Mouse (Mus musculus) cerebellum, postnatal 25 days (tissue): ENCODE data around the gene Meis3.

Experiments
- DNase-seq, 2 experiments: peaks; one replicate each; pipeline ENCODE4 v3.0.0; 2021; ENCODE audit warnings: mixed read lengths in 2 of 2

The Meis3 gene

DNA sequence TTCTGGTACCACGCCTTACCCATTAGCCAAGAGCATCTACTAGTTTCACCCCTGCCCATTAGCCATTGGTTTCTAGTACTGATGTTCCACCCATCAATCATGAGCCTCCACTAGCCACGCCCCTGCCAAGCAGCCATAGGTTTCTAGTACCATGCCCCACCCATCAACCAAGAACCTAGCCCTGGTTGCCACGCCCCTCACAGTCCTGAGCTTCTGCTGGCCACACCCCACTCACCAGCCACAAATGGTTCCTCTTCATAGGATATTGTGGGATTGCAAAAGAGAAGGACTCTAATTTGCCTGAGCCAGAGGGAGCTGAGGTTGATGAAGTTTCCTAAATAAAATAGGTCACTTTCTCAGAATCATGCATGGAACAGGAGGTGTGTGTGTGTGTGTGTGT lies 14.2 kb upstream of the Meis3 start:
- DNase-seq, result peak; percentile 51 to 69

DNA sequence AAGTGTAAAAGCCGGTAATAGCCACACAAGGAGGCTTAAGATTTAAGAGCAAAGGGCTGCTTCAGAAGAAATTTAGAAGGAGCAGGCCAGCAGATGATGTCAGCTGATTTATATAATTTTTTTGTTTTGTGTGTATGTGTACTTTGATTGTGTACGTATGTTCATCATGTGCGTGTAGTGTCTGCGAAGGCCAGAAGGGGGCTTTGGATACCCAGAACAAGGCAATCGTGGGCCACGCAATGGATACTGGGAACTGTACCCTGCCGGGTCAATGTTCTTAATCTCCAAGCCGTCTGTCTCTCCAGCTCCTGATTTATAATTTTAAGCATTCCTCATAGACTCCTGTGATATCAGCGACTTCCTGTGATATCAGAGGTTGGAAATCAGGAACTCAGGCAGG lies 13.6 kb upstream of the Meis3 start:
- peak in 1 of 2 experiments; percentile 51 for DNase-seq

DNA sequence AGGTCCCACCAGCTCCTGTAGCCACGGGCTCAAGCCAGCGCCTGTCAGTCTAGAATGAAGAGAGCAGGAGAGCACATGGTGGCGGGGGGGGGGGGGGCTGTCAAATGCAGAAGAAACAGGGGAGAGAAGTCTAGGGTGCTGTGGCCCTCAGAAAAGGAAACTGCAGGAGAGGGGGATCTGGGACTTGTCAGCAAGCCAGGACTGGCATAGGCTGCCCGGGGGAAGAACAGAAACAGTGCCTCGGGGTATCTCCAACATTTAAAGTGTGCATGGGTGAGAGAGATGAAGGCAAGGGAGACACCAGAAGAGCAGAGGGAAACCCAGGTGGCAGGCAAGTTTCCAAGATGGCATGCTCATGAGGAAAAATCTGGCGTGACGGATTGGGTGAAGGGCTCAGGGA lies 12.9 kb upstream of the Meis3 start:
- DNase-seq, result peak; percentile 58 to 67

DNA sequence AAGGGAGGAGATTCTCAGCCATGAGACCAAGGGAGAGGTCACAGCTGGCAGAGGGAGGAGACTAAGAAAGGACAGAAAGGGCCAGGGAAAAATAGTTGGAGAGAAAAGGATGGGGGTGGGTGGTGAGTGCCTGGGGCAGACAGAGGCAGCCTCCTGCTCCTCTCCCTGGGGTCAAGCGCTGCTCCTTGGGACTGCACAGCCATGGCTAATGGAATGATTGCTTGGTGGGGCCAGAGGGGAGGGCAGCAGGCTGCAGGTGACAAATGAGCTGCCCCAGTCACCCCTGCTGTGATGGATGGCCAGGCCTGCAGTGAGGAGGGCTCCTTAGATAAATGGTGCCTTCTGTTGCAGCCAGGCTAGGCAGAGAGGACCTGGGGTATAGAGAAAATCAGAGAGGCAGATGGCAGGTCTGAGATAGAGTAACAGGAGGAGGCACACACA lies 2.7 kb upstream of the Meis3 start:
- peak; percentile 63 to 73 for DNase-seq

DNA sequence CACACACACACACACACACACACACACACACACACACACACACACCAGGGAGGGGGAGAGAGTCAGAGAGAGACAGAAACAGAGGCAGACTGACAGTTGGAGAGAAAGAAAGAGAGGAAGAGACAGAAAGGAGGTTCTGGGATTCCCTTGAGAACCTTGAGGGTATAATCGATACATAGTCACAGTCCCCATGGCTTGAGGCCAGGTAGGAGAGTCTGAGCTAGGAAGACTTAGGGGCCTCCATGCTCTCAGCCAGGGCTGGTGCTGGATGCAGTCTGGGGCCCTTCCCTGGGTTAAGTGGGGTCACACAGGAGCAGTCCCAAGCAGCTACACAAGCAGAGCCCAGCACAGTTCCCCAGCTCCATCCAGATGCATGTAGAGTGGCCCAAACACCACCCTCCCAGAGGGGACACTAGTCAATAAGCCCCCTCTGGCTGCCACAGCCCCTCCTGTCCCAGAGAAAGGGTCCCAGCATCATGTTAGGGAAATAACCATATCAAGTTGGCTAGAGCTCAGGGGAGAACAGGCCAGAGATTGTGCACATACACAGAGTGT lies 2.2 kb upstream of the Meis3 start:
- peak in 1 of 2 experiments; percentile 31 for DNase-seq

DNA sequence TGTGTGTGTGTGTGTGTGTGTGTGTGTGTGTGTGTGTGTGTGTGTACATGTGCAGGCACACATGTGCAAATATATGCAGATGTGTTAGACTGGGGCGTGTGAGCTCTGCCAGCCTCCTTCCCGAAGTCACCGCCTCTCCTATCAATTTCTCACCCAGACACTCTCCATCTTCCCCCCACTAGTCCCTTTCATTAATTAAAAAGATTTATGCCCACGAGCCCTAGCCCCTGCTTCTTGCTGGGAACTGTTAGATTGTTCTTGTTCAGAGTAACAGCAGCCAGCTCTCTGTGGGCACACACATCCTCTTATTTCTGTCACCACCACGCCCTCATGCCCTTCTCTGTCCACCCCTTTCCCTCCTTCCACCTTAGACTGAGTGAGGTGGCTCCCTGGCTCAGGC lies 1.7 kb upstream of the Meis3 start:
- DNase-seq, result peak in 1 of 2 experiments; percentile 23

DNA sequence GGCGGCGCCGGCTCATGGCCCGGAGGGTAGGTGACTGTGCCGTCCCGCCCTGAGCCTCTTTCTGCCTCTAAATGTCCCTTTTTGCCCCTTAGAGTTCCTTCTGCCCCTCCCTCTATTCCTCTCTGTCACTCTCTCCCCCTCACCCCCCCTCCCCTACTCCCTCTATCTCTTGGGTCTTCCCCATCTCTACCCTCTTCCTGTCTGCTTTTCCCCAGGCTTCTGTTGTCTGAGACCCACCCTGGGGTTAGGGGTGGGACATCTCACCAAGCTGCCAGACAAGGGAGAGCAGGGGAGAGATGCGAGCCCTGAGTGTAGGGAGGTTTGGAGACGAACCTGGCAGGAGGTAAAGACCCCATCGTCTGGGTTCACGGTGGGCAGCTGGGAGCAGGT lies 647 bp downstream of the Meis3 start:
- DNase-seq, result no peak

DNA sequence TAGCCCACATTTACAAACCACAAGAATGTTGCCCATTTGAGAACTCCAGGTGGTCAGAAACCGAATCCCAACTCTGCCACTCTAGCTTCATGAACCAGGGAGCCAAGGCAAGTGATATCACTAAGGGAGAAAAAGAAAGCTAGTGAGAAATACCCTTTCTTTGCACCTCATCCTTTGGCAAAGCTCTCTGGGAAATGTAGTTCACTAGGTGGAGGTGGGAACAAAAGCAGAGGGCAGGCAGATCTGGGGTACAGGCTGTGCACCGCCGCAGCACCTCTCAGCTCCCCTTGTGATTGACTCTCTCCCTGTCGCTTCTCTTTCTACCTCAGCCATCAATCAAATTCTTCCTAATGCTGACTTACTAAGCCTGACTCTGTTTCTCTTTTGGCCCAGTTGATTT lies 3.2 kb downstream of the Meis3 start:
- DNase-seq, result no peak

DNA sequence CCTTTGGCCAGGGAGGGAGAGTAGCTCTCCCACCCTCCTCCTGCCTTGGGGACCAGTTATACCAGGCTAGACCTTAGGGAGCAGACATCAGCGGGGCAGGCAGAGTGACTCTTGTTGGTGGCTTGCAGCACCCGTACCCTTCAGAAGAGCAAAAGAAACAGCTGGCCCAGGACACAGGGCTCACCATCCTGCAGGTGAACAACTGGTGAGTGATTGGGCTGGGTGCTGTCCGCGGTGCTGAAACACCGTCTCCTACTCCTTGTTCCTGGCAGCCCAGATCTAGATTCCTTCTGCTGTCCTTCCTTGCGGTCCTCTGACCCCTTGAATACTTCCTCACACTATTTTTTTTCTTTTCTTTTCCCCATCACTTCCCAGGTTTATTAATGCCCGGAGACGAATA lies 8.8 kb downstream of the Meis3 start:
- DNase-seq, result no peak

DNA sequence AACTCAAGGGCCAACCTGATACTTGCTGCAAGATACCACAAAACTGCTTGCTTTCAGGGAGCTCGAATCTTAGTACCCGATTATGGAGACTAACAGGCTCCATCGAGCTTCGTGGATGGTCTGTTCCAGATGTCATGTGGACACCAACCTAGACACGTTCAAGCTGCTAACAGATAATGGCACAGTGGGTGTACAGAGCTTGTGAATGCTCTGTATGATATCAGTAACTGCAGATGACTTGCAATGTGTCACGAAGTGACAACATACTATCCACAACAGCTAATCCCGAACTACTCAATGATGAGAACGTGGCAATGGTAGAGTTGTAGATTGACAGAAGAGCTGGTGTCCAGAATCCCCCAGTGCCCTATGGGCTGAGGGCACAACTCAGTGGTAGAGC lies 12.6 kb downstream of the Meis3 start:
- no peak for DNase-seq

DNA sequence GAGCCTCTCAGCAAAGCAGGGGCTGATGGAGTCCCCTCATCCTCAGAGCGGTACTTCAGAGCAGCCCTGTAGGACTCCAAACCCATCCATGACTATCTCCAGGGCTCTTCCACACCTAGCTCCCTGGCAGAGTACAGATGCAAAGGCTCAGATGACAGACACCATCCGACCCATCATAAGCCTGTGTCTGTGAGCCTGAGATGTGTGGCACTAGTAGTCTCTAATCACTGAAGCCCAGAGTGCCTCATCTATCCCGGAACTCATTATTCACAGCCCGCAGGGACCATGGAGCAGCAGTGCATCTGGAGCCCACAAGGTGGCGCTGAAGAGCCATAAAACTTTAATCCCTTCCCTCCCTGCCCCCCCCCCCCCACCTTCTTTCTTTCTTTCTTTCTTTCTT lies 17.4 kb downstream of the Meis3 start:
- DNase-seq, result peak; percentile 88 to 90

DNA sequence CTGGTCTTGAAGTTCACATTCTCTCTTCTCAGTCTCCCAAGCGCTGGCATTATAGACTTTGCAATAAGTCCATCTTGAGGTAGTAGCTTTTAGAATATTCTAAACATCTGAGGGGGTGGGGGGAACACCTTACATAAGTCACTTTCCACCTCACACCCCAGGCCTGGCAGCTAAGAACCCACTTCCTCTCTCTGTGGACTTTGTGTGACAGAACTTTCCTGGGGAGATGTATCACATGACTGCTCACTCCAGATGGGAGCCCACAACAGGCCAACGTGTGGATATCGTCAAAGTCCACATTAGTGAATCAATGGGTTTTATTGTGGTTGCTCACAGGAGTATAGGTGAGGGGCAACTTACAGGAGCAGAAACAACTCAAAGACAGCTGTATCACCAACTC lies 18.8 kb downstream of the Meis3 start:
- no peak for DNase-seq

DNA sequence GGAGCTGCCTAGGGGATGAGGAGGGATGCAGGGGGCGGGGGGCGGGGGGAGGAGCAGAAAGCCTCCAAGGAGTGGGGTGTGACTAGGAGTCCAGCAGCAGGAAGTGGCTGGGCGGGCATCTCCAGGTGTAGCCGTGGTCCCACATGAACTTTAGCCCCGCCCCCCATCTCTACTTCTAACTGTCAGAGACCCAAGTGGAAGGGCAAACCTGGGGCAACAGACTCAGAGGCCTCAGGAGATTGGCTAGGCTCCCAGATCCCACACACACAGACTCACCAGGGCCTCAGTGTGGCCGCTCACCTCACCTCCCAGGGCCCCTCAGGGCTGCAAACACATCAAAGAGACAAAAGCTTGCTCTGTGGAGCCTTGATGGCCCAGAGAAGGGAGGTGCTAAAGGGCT lies 21.7 kb downstream of the Meis3 start:
- DNase-seq, result no peak

DNA sequence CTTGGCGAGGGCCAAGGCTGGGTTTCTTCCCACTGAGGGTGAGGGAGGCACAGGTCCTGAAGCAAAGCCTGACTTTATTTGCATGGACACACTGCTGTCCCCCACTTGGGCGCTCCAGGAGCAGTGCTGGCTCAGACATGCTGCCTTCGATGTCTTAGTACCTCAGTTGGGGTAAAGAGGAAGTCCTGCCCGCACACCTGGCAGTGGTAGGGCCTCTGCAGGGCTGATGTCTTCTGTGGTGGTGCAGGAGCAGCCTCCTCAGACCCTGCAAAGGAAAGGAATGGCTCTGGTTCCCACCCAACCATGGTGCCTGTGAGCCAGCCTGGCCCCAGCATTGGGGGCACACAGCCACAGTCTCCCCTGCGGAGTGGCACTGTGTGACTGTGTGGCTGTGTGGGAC lies 22.3 kb downstream of the Meis3 start:
- no peak for DNase-seq

DNA sequence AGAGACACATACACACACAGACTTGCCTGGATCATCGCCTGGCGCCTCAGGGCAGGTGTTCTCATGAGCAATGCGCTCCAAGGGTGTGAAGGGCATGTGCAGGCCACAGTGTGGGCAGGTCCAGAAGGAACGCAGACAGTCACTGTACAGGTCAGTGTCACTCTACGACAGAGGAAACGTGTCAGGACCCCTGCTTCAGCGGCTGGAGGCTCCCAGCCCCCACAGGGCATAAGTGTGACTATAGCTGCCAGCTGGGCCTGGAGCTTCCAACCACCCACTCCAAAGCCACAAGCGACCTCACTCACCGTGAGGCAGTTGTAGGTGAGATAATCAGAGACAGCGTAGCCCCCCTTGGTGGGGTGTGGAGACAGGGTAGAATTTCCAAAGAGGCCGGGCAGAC lies 23.6 kb downstream of the Meis3 start:
- DNase-seq, result no peak

DNA sequence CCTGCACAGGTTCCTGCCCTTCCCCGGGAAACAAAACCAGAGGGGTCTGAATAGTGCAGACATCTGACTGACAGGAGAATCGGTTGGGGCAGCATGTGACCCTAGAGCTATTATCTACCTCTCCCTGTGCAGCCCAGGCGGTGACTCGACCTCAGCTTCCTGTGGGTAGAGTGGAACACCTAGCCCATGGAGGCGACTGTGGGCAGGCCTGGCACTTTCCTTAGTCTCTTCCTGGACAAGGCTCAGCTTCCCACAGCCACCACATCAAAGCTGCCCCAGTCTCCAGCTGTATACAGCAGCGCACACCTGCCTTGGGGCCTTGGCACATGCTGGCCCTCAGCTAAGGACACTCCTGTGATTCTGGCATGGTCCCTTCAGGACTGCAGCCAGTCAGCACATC lies 26.2 kb downstream of the Meis3 start:
- DNase-seq, result no peak

DNA sequence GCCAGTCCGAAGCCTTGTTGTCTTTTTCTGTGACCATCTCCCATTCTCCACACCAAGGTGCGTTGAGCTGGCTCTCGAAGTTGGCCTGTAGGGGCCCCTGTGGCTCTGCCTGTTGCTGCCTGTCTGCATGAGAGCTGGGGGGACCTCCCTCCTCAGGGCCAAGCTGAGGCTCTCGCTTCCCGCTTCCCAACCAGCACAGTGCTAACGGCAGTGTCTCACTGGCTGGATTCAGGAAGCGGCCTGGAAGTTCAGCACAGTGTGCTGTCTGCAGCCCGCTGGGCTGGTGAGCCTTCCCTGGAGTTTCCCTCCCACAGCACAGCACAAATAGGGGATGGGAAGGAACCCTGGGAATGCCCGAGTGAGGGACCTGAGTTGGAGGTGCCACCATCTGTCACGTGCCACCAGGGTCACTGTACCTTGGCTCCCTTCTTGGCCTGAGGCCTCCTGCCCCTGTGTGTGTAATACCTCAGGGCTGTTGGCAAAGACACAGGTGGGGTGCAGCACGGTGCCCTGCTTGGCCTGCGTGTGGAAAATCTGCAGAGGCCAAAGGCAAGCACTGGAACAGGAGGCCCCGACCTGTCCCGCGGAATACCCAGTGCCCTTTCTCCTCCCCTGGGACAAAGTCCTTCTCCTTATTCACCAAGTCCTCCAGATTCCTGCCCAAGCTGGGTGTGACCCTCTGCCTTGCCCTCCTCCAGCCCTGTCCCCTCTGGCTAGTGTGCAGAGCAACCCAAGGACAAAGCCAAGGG lies 28.0 kb downstream of the Meis3 start:
- no peak for DNase-seq

DNA sequence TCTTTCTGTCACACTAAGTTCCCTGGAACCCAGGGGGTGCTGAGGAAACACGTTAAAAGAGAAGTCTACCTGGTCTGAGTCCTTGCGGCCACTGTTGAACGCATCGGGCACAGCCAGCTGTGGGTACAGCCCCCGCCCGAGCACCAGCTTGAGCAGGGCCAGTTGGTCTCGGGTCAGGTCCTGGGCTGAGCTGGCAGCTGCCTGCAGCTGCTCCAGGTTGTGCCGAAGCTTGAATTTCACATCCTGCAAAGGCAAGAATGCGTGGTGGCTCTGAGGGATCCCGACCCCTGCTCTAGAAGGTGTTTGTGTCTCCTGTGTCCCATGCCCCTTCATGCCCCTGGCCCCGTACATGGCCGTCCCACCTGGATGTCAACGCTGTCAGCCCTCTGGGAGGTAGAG lies 28.6 kb downstream of the Meis3 start:
- no peak for DNase-seq

DNA sequence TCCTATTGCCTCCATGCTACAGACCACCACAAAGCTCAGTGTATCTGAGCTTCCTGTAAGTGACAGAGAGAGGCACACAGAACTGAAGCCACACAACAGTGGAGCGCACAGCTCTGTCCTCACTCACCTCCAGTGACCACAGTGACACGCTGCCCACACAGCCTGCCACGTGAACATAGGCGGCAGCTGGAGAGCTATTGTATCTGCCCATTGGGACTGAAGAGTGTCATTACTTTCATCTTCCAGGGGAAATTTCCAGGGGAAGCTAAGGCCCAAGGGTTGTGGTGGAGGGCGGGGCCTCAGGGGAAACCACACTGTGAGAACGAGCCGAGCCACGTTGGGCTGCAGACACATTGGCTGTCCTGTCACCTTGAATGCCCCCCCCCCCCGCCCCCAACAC lies 29.9 kb downstream of the Meis3 start:
- no peak for DNase-seq

DNA sequence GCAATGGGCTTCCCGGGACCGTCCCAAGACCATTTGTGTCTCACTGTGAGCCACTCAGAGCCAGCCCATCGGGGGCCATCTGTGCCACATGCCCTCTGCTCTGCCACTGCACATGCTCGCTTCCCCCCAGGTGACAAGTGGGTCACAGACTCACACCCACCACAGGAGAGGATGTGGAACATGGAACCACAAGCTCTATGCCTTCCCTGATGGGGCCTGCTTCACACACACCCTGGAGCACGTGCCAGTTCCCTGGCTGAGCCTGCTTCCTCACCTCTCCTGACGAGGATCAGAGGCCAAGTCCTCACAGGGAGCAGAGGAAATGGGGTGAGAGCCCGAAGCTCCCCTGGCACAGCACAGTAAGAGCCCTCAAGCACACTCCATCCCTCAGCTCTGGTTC lies 32.2 kb downstream of the Meis3 start:
- DNase-seq, result peak; percentile 20 to 27

DNA sequence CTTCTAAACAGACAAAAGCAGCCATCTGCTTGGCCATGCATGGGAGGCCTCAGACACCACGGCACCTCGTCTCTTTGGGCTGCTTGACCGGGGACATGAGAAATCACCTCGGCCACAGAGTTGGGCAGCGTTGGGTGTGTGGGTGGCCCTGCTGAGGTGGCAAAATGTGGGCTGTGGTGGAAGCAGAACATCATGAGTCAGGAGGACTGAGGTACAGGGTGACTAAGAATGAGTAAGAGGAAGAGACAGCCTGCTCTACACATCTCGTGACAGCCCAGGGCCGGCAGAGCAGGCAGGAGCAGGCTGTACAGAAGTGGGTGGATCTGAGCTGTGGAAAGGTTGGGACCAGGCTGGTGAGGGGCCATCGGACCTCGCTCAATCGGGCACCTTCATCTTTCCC lies 32.6 kb downstream of the Meis3 start:
- no peak for DNase-seq

DNA sequence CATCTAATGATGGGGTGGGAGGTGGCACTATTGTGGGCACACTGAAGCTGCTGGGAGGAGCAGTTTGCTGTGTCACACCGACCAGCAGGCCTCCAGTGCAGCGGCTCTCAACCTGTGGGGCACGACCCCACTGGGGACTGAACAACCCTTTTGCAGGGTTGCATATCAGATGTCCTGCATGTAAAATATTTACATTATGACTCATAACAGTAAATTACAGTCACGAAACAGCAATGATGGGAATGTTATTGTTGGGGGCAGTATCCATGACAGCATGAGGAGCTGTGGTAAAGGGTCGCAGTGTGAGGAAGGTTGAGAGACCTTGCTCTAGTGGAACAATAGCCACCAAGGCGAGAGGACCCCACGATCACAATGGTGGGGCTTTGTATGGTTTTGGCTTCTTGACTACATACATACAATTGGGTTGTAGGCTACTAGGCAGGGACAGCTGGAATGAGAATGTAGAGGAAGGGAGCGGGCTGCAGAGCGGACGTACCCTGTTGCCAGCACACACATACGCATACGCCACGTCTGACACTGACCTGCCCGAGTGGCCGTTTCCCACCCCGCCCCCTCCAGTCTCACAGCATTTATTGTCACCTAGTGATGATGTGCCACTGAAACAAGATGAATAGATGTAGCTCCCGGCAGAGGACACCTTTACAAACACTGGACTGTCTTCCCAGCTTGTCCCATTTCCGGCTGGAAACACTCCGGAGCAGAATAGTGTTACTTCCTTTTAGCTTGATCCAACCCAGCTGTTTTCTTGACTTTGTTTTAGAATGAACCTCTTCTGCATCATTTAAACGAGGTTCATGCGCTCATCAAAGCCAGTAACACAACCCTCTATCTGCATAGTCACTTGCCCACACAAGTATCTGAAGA lies 34.1 kb downstream of the Meis3 start:
- DNase-seq, result no peak

DNA sequence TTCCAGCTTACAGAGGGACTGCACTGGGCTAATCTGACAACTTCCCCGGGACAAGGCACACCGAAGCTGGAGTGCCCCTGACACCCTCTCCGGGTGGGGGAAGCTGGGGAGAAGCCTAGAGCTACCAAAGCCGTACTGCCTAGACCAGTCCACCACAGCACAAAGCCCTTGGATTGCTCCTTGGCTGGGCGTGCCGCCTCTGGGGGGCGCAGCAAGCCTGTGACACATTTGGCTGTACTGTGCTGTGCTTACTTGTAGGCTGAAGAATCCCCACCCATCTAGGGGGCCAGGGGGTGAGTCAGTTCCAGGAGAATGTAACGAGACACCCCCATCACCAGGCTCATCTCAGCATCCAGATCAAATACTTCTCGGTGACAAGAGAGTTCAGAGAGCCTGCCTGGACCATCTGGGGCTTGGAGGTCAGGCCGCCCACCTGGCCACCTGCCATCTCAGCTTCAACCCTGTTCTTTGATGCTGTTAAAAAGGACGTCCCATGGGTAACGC lies 36.0 kb downstream of the Meis3 start:
- DNase-seq, result peak in 1 of 2 experiments; percentile 27

DNA sequence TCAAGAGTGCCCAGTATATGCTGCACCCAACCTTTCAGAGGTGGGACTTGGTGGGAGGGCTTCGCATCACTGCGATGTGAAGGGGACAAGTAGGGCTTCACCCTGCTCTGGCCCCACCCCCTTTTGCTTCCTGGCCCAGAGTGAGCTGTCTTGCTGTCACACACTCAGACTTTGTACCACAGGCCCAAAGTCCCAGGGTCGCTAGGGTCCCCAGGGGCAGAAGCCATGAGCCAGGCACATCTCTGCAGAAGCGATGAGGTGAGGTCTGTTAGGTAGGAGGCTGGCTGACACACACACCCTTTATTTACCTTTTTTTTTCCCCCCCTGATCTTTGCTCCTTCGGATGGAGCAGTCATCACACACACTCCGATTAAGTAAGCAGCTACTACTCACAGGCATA lies 38.3 kb downstream of the Meis3 start:
- DNase-seq, result no peak
